Mouse (Mus musculus): ENCODE data around the gene Myl12a. TPM values are rescaled to one million over a fixed set of nuclear protein-coding genes. Genes with fewer than 3 reads are reported as not detected.

The Myl12a gene
- polyA plus RNA-seq, 1 experiment from 2014 or later = 292 TPM

DNA sequence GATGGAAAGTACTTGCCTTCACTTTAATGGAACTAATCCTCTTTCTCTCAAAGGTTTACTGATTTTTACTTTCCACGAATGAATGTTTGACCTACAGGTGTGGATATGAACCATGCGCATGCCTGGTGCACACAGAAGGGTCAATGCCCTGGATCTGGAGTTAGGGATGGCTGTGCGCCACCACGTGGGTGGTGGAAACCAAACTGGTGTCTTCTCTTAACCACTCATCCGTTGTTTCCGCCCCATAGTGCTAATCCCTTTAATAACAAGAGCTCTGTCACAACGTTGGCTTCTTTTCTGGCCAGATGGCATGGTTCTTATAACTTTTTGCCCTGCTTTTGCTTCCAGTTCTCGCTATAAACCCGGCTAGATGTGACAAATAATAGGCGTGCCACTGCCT is 51.4 kb downstream of the Myl12a start:
- H3K36me3 ChIP-seq = no peaks in the 10 kb centered on the region
- WGBS = 87% methylated on average over 10 of the region's 10 CpGs
- ATAC-seq (ENCODE audit: low FRiP score, low read depth) = no peak

DNA sequence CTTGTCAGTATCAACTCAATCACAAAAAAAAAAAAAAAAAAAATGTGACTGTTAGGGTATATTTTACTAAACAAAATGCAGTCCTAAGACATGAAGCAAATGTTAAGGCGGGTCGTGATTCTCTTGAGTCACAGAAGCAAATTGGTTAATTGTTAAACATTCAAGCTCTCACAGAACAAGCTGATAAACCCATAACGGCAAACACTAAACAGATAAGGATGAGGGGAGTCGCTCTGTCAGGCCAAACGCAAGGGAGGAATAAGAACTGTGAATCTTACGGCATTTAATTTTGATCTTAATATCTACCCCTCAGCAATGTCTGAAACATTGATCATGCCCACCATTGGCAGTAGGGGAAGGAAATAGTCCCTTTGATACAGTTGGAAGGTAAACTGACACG is 53.5 kb downstream of the Myl12a start:
- H3K9ac ChIP-seq = no peak overlapping the region
- ATAC-seq (ENCODE audit: low FRiP score, low read depth) = no peak
- H3K27me3 ChIP-seq (replicated peaks) = no peaks in the 10 kb centered on the region
- H3K36me3 ChIP-seq = no peaks in the 10 kb centered on the region
- no peaks in the 10 kb centered on the region for H3K4me1 ChIP-seq
- H3K9me3 ChIP-seq = no peaks in the 10 kb centered on the region
- WGBS = 89% methylated on average over 7 of the region's 7 CpGs
- H3K4me2 ChIP-seq (replicated peaks) = no peak overlapping the region
- no peak overlapping the region for H3K27ac ChIP-seq
- H3K4me3 ChIP-seq = no peak overlapping the region

More for the DNA sequence above, 51.4 kb downstream of the Myl12a start:
- no peak overlapping the region for H3K27ac ChIP-seq
- H3K9me3 ChIP-seq = no peaks in the 10 kb centered on the region
- no peak overlapping the region for H3K4me2 ChIP-seq (replicated peaks)
- no peaks in the 10 kb centered on the region for H3K27me3 ChIP-seq (replicated peaks)
- H3K9ac ChIP-seq = no peak overlapping the region
- H3K4me1 ChIP-seq = no peaks in the 10 kb centered on the region
- no peak overlapping the region for H3K4me3 ChIP-seq

DNA sequence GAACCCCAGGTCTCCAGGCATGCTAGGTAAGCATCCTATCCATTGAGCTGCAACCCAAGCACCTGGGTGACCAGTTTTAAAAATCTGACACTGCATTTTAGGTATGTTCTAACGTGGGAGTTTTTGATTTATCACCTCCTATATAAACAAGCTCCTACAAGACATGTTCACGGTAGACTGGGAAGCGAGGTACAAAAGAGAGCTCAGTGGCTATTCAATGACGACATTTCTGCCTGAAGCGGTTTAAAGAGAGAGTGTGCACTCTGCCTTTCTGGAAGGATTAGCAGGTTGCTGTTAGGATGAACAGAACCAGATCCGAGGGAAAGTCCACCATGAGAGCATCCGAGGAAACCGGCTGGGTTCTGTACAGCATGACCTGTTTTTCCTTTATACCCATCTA is 54.0 kb downstream of the Myl12a start:
- Histone ChIP-seq H3K27ac (no peak overlapping the region), H3K9ac (no peak overlapping the region), H3K4me3 (no peak overlapping the region), H3K27me3 (replicated peaks) (no peaks in the 10 kb centered on the region), H3K4me2 (replicated peaks) (no peak overlapping the region), H3K4me1 (no peaks in the 10 kb centered on the region), H3K36me3 (no peaks in the 10 kb centered on the region), H3K9me3 (no peaks in the 10 kb centered on the region)
- 58% methylated on average over 8 of the region's 8 CpGs for WGBS
- no peak for ATAC-seq (ENCODE audit: low FRiP score, low read depth)

DNA sequence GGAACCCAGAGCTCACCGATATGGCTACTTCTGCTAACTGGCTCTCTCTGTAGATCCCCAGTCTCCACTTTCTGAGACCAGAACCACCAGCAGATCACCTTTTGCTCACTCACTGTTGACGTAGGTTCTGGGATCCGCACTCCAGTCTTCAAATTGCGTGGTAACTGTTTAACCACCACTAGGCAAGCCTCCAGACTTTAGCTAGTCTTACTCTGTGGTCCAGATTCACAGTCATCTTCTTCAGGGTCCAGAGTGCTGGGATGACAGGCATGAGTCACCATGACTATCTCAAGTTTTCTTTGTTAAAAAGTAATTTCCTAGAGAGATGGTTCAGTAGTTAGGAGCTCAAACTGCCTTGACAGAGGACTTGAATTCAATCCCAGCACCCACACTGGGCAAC is 58.9 kb downstream of the Myl12a start:
- no peak for ATAC-seq (ENCODE audit: low FRiP score, low read depth)
- H3K4me2 ChIP-seq (replicated peaks) = no peak overlapping the region
- no peaks in the 10 kb centered on the region for H3K9me3 ChIP-seq
- H3K9ac ChIP-seq = no peak overlapping the region
- H3K4me1 ChIP-seq = no peaks in the 10 kb centered on the region
- no peaks in the 10 kb centered on the region for H3K36me3 ChIP-seq
- WGBS = 91% methylated on average over 4 of the region's 4 CpGs
- no peaks in the 10 kb centered on the region for H3K27me3 ChIP-seq (replicated peaks)
- no peak overlapping the region for H3K27ac ChIP-seq
- H3K4me3 ChIP-seq = no peak overlapping the region

Other genes starting within 250 kb of the Myl12a start
- gene Tgif1, start 149.3 kb downstream of the Myl12a start, polyA plus RNA-seq (2016; fragmentation: Nextera tagmentation; extraction: Ambion mirVana) = 52.7 and 57.2 TPM in 2 replicates
- gene Myom1, start 245 bp downstream of the Myl12a start, polyA plus RNA-seq (2016; fragmentation: Nextera tagmentation; extraction: Ambion mirVana) = 2.8 and 4.7 TPM in 2 replicates
- gene Lpin2, start 179.7 kb upstream of the Myl12a start, polyA plus RNA-seq (2016; fragmentation: Nextera tagmentation; extraction: Ambion mirVana) = 32.9 and 36.2 TPM in 2 replicates

Data from neural tube, embryonic 12.5 days (tissue).